Mouse (Mus musculus) inflammation-experienced regulatory T-cells, adult 16 weeks (primary cell): ENCODE measurements around the gene Acrv1. TPM values are rescaled to one million over a fixed set of nuclear protein-coding genes. Genes with fewer than 3 reads are reported as not detected.

Source experiments
- polyA plus RNA-seq: library from polyadenylated mRNA; unstranded; fragments of 100-300 nt; shearing (Covaris generic); gene quantifications from one replicate; pipeline ENCODE4 v1.2.1, GENCODE M21; 2017

Gene Acrv1
- polyA plus RNA-seq, result not detected

DNA sequence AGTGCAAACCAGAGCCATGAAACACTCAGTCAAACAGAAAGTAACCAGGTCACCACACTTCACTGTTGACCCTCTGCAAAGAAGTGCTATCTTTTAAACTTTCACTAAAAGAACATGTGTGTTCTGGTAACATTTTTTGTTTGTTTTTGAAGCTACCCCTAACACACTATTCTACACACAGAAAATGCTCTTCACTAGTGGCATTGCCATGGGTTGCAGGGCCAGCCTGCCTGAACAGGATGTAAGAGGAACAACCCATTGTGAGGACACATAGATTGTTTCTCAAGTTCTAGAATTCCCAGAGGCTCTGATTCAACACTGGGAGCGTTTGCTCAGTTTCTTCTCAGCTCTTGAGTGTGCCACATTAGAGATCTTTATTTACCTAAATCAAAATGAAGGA lies at the start of gene Acrv1:
Acrv1 (plus strand) TSS at position 301 of the 400 bp plus-strand sequence.

DNA sequence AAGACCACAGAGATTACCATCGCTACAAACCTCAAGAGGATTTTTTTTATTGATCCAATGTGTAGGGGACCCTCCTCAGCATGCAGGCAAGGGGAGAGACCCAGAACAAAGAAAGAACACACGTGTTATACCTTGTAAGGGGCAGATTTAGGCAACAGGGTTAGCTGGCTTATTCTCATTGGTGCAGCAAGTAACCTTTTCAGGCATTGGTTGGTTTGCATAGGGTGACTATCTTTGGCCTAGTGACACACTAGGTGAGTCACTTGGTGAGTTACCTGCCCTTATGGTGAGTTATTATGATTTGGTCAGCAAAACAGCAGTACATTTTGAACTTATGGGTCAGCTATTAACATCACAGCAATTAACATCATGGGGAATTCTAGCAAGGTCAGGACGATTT lies 49.7 kb upstream of the Acrv1 start, which contains the start of gene A630095E13Rik:
A630095E13Rik (minus strand) TSS at position 101 of the 400 bp plus-strand sequence.

DNA sequence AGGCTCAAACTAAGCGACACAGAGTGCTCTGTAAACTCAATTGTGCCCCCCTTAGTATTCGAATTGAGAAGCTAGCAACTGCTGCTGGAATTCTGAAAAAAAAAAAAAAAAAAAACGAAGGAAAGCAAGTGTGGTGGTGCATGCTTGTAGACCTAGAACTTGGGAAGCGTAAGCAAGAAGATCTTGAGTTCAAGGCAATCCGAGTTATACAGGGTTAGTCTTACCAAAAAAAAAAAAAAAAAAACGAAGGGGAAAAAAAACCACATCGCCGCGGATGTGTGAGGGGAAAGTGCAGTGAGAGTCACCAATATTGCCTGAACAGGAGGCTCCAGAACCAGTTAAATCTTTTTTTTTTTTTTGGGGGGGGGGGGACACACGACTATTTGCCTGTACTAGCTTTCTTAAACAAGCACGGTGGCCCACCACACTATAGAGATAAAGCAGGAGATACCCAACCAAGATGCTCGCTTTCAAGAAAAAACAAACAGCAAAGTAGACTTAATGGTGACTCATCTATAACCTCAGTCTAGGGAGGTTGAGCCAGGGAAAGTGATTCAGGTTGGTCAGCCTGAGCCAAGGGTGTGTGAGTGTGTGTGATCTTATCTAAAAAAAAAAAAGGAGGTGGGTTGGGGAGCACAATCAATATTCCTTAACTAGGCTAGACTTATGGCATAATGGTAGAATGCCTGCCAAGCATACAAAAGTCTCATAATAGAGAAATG lies 34.2 kb downstream of the Acrv1 start, which contains the start of gene Chek1:
Chek1 (minus strand) TSS at position 32 of the 722 bp plus-strand sequence.

Other genes starting within 250 kb of the Acrv1 start
- gene Gm9513, start 217.6 kb upstream of the Acrv1 start, polyA plus RNA-seq, result not detected
- gene Gm5615, start 151.3 kb upstream of the Acrv1 start, polyA plus RNA-seq, result not detected
- not detected for gene Gm17689, start 110.6 kb upstream of the Acrv1 start, polyA plus RNA-seq
- gene A630095E13Rik, start 49.8 kb upstream of the Acrv1 start, polyA plus RNA-seq, result not detected
- 5.4 TPM for gene Chek1, start 33.8 kb downstream of the Acrv1 start, polyA plus RNA-seq
- 283 TPM for gene Stt3a, start 74.5 kb downstream of the Acrv1 start, polyA plus RNA-seq
- 26.2 TPM for gene Ei24, start 104.2 kb downstream of the Acrv1 start, polyA plus RNA-seq
- not detected for gene Fez1, start 128.6 kb downstream of the Acrv1 start, polyA plus RNA-seq